Mouse (Mus musculus) lung, embryonic 16.5 days (tissue): ENCODE data around the gene Rapgef2. TPM values are rescaled to one million over a fixed set of nuclear protein-coding genes. Genes with fewer than 3 reads are reported as not detected.

Experiments
- polyA plus RNA-seq: library from polyadenylated mRNA; unstranded; fragments of >200 nt; fragmentation: Nextera tagmentation; extraction: Ambion mirVana; gene quantifications from 2 replicates; pipeline ENCODE4 v1.2.1, GENCODE M21; 2015

Rapgef2 gene
- polyA plus RNA-seq, 1 experiment from 2014 or later, result 5.1 TPM

Other genes with a start within 250 kb of the Rapgef2 start
- gene Gm17359, start 50.1 kb upstream of the Rapgef2 start, polyA plus RNA-seq, result not detected in 2 replicates